Mouse (Mus musculus) spleen, postnatal 10 days (tissue): ENCODE results near the gene Marc2.

ENCODE experiments used
- DNase-seq, 2 experiments: peaks; one replicate each; pipeline ENCODE4 v3.0.0; 2021 to 2022; ENCODE audit warnings: low spot score in 2 of 2

The Marc2 gene

DNA sequence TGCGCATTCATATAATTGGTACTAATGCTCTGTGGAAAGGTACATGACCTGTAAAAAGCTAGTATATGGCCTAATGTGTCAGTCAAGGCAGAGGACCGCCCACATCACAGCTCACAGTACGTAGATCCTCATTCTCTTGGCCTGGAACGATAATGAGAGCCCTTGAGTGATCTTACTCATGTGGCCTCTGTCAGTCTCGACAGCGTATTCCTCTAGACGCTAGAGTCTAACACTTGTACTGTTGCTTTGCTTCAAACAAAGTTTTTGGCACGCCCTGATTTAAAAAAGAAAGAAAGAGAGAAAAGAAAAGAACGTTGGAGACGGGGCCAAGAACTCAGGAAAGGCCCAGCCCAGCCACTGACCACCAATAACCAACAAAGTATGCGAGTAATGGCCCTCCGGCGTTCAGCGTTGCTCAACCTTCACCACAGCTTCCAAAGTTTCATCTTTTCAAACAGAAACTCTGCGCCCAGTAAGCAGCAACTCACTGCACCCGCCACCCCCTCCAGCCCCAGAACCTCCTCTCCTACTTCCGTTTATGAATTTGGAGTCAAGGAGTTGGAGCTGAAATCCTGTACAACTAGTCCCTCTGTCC is 37.7 kb downstream of the Marc2 start:
- DNase-seq, result no peak

- DNase-seq, result peak in 1 of 2 experiments; percentile 47
Observed at GRCm38 (mm10) chr1:184807627-184808417, 38.4 kb downstream of the Marc2 start.

DNA sequence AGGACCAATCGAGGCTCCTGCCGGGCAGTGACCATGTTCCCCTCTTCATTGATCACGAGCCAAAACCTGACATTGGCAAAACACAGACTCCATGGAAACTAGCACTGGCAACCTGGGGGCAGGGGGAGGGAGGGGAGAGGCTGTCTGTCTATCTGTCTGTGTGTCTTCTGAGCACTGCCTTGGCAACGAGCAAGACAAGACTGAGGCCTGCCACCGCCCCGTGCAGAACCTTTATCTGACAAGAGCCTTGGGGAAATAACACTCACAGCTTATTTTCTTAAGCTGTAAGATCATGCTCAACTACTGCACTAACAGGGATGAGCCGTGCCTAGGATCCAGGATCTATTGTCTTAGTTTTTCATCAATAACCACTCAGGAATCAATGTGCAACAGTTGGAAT is 39.1 kb downstream of the Marc2 start:
- no peak for DNase-seq

DNA sequence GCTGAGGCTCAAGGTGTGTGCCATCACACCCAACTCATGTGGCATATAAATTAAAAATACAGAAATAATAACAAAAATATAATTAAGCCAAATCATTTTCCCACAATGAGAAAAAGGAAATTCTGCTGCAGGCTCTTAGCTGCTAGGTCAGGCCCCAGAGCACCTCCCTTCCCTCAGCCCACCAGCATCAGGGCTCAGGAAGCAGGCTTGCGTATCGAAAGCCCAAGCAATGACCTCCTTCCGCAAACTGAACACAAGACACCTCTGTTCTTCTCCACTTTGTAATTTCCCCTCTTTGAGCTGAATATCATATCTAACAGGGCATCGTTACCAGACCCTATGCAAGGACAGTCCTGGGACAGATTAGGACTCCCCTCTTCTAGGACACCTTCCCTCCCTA is 40.5 kb downstream of the Marc2 start:
- DNase-seq, result no peak

GRCm38 (mm10) chr1:184793163-184793876 is 52.9 kb downstream of the Marc2 start:
- DNase-seq, result peak; percentile 60 to 86

- peak in 1 of 2 experiments; percentile 60 for DNase-seq
Observed at GRCm38 (mm10) chr1:184791109-184791508, 55.1 kb downstream of the Marc2 start.

DNA sequence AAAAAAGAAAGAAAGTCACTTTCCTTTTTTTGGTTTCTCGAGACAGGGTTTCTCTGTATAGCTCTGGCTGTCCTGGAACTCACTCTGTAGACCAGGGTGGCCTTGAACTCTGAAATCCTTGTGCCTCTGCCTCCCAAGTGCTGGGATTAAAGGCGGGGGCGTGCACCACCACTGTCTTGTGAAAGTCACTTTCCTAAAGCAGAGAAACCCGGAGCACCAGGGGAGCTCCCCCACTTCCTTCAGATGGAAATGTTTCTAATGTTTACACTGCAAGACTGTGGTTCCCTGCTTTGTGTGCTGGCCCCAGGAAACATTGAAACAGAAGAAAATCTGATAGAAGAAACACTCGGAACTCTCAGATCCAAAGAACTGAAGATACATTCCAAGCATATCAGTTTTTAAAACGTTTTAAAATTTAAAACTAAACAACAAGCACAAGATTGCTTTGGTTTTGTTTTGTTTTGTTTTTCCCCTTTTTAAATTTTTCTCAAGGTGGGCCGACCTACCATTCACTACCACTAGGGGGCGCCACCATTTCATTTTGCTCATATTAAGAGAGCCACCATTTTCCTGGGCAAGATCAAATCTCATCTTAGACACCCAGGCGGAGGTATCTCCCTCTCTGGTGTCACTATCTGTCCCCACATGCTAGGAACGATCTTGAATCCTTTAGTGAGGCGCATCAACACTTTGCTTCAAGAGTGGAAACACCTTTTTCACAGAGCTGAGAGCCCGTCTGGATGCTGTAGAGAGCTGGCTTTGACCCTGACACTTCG is 59.7 kb downstream of the Marc2 start:
- peak in 1 of 2 experiments; percentile 54 for DNase-seq

GRCm38 (mm10) chr1:184783641-184784040 is 62.6 kb downstream of the Marc2 start:
- DNase-seq, result no peak

- DNase-seq, result no peak
Observed at GRCm38 (mm10) chr1:184782161-184782513, 64.1 kb downstream of the Marc2 start.

DNA sequence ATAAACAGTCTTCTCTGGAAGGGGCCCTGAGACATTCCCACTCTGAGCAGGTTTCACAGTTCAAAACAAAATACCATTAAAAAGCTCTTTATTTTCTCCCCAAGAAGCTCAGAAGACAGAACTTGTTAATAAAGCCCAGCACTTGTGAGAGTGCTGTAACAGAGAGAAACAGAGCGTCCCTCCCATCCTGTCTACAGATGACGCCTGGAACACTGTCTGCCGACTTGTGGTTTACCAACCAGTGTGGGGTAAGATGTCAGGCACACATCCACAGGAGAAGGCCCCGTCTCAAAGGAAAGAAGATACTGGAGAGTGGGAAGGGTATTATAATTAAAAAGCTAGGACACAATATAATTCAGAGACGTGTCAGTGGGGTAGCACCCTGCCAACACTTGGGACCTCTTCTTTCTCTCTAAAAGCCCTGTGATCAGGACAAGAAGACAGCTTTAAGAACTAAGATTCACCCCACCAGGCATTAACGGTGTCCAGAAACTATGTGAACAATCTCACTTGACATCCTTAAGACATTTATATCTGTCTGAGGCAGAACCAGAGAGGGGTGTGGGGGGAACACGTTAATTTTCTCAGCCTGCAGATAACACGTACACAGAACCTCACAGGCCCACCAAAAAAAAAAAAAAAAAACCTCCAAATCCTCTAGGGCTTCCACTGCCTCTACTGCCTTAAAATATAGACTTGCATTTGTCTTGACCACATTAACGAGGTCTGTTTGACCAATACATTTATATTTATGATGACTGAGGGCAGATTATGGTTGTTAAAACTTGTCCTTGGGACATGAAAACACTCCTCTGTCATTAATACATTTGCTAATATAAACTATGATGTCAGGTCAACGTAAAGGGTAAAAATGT is 64.7 kb downstream of the Marc2 start:
- DNase-seq, result no peak

GRCm38 (mm10) chr1:184778157-184778556 is 68.1 kb downstream of the Marc2 start:
- DNase-seq, result no peak

DNA sequence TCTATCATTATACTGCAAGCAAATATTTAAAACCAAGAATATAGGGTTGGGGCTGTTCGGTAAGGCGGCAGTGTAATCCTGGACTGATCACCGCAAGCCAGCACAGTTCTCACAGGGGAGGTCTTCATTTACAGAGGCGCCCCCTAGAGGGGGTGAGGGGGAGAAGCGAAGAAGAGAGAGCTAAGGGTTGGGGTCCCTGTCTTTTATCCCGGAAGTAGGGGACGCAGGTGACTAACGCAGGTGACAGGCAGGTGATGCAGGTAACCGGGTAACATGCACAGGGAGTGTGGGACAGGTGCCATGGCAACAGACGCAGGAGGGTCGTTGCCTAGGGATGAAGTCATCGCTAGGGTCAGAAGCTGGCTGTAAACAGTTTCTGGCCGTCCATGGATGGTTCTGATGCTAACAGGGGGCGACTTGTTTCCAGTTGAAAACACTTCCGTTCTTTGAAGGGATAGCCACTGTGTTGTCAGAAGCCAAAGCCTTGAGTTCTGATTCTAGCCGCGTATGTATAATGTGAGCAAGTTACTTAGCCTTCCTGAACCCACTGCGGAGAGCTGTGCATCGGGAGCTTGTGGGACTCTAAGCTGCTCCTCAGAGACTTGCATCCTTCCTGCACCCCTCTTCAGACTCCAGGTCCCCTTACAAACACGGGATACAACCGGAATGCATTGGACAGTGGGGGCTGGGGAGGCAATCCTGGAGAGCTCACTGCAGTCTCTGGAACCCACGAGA is 69.0 kb downstream of the Marc2 start:
- no peak for DNase-seq

DNA sequence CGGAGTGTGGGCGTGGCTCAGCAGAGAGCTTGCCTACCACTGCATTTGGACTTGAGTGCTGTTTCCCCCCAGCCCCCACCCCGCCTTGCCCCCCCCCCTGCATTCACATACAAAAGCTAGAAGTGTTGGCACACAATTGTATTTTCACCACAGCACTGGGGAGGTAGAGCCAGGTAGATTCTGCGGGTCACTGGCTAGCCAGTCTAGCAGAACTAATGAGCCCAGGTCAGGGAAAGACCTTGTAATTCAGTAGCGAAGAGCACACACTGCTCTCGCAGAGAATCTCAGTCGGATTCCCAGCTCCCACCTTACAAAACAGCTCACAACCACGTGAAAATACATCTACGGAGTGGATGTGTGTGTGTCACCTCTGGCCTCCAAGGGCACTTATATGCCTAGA is 71.0 kb downstream of the Marc2 start:
- no peak for DNase-seq

- no peak for DNase-seq
Observed at GRCm38 (mm10) chr1:184771891-184772249, 74.4 kb downstream of the Marc2 start.

GRCm38 (mm10) chr1:184771202-184771890 is 74.9 kb downstream of the Marc2 start:
- DNase-seq, result peak; percentile 64 to 89

DNA sequence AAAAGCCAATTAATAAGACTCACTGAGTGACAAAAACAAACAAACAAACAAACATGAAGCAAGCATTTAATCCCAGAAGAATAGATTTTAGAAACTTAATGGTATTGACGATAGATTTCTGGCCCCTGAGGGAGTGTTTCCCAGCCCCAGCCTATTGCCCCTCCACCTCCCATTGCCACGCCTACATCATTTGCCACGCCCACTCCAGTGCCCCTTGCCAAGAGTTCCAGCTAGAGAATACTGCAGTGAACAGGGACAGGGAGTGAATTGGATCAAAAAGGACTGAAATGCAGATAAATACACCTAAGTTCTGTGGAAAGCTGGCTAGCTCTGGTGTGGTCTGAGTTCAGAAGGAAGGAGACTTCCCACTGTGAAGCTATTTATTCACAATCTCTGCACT is 82.4 kb downstream of the Marc2 start:
- DNase-seq, result no peak
